Mouse (Mus musculus) ES-E14 (cell line): ENCODE measurements at regions not wholly inside any gene's neighbourhood (a gene's known extent, or its start where the extent isn't known, plus 50 kb on each side); places are given as distances from the start of the nearest gene placed in this dataset.

Source experiments
- CHD2 ChIP-seq: IDR thresholded peaks from 2 replicates; pipeline ENCODE4 v1.6.1; 2014; ENCODE audit warnings: mild to moderate bottlenecking, low read depth, low read length, inconsistent platforms
- ZC3H11A ChIP-seq: IDR thresholded peaks from 2 replicates; pipeline ENCODE4 v1.6.1; 2012; ENCODE audit warnings: low read depth, mild to moderate bottlenecking, inconsistent platforms, low read length, borderline replicate concordance

GRCm38 (mm10) chr9:23134421-23135118, 88.3 kb upstream of the Bmper start:
- TF ChIP-seq ZC3H11A (no peak), CHD2 (no peak)
